Mouse (Mus musculus) hindbrain, embryonic 10.5 days (tissue): ENCODE results near the gene Kcnk13. TPM values are rescaled to one million over a fixed set of nuclear protein-coding genes. Genes with fewer than 3 reads are reported as not detected.

Experiments
- DNase-seq: peaks from one replicate; pipeline ENCODE4 v3.0.0-alpha.2; 2017; ENCODE audit warnings: low spot score
- H3K27ac ChIP-seq: fragments of 300-500 bp; sonication (generic); 2 replicates; pipeline ENCODE4 v1.5.1; 2016; ENCODE audit warnings: mild to moderate bottlenecking, moderate library complexity
- H3K27me3 ChIP-seq: fragments of 300-500 bp; sonication (generic); 2 replicates; pipeline ENCODE4 v1.6.1; 2016; ENCODE audit warnings: mild to moderate bottlenecking; ENCODE audit not compliant: poor library complexity, insufficient read depth, severe bottlenecking
- H3K36me3 ChIP-seq: fragments of 300-500 bp; sonication (generic); 2 replicates; pipeline ENCODE4 v1.6.1; 2016; ENCODE audit warnings: mild to moderate bottlenecking, moderate library complexity
- H3K4me1 ChIP-seq: fragments of 300-500 bp; sonication (generic); replicated peaks from 2 replicates; pipeline ENCODE4 v1.6.1; 2016; ENCODE audit warnings: mild to moderate bottlenecking
- H3K4me3 ChIP-seq: fragments of 300-500 bp; sonication (generic); 2 replicates; pipeline ENCODE4 v1.5.1; 2016; ENCODE audit warnings: mild to moderate bottlenecking, moderate library complexity
- H3K9me3 ChIP-seq: fragments of 300-500 bp; sonication (generic); 2 replicates; pipeline ENCODE4 v1.6.1; 2016; ENCODE audit warnings: mild to moderate bottlenecking, moderate library complexity
- WGBS: fragments of 180-500 bp; shearing (Covaris S2); methylation state at CpG from one replicate; pipeline ENCODE4 v1.1.7; 2016; 5-methylcytosine and 5-hydroxymethylcytosine counted together
- polyA plus RNA-seq: library from polyadenylated mRNA; unstranded; fragments of >200 nt; fragmentation: Nextera tagmentation; extraction: Ambion mirVana; gene quantifications from 2 replicates; pipeline ENCODE4 v1.2.1, GENCODE M21; 2016

Kcnk13 gene
- 0.06 and 0.13 TPM in 2 replicates for polyA plus RNA-seq

DNA sequence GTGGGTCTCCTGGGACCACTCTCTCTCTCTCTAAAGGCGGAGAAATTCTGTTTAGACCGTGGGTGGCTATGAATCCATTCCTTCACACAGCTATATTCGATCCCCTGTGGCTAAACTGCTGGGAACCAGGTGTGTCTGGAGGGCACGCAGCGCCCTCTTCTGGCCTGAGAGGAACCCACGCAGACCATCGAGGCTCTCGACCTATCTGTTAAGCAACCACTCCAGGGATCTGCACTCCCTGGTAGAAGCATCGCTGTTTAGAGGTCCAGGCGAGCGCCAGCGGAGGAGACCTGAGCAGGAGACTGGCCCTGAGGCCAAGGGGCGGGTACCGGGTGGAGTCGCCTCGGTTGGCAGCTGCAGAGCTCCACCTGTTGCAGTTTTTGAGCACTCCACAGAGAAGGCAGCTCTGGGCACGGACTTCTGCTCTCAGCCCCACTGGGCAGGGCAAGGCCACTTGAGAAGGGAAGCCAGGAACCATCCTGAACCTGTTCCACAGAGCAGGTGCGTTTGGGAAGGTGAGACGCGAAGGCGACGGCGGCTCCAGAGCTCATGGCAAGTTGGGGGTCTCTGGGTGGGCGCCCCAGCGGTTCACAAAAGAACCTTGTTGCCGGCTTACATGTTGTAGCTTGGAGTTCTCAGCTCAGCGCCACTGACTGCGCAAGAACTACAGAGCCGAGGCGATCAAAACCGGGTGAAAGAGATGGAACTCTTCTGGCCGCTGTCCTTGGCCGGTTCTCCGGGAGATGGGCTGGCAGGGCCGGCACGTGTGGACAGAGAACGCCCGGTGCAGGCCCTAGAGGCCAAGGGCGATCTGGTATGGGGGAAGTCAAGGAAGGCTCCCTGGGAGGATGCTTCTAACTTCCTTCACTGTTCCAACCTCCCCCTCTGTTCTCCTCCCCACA lies at the start of gene Kcnk13:
Gene Kcnk13 (plus strand): TSS at position 199 of the 902 bp plus-strand sequence.
- Histone ChIP-seq H3K9me3 (no peaks in the 10 kb centered on the region), H3K4me3 (peak within 1 kb of the TSS; percentile 57), H3K27ac (peak within 1 kb of the TSS; percentile 50)

DNA sequence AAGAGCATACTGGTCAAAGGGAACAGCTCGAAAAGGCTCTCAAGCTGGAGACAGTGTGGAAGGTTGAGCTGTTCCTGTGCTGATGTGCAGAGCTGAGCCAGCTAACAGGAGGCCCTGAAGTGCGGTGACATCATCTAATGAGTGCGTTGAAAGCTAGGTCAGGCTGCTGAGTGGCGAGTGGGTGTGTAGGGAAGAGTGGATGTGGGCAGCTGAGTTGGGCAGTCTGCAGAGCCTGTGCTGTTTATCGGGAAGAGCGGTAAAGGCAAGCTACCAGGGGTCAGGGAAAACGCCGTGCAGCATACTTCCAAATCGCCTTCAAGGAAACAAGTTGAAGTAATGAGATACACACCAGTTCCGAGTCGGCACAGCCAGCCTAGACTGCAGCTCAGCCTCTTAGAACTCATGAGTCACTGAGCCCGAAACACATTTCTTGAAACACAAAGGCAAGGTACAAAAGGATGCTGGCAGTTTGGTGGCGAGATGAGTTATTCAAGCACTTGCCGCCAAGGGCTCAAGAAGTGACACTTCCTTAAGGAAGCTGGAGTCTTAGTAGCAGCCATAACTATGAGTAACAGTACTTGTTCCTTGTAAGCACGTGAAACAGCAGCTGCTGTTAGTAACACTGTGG lies 46.4 kb upstream of the Kcnk13 start:
- H3K4me1 ChIP-seq: peaks cover 4% of the 10 kb centered on the region
- 91% methylated on average over 15 of the region's 15 CpGs for WGBS
- H3K4me3 ChIP-seq: no peak overlapping the region
- H3K36me3 ChIP-seq: peaks cover 83% of the 10 kb centered on the region
- no peak for DNase-seq
- 0 out of 2 replicates have a peak, but pooled peaks cover 3% of the 10 kb centered on the region for H3K27me3 ChIP-seq
- no peak overlapping the region for H3K27ac ChIP-seq
- H3K9me3 ChIP-seq: no peaks in the 10 kb centered on the region

More for the DNA sequence above, at the start of gene Kcnk13:
- peak; percentile 79 for DNase-seq
- Histone ChIP-seq H3K27me3 (peaks cover 79% of the 10 kb centered on the region), H3K36me3 (no peaks in the 10 kb centered on the region), H3K4me1 (peaks cover 38% of the 10 kb centered on the region)
- WGBS: 2% methylated on average over 39 of the region's 39 CpGs

DNA sequence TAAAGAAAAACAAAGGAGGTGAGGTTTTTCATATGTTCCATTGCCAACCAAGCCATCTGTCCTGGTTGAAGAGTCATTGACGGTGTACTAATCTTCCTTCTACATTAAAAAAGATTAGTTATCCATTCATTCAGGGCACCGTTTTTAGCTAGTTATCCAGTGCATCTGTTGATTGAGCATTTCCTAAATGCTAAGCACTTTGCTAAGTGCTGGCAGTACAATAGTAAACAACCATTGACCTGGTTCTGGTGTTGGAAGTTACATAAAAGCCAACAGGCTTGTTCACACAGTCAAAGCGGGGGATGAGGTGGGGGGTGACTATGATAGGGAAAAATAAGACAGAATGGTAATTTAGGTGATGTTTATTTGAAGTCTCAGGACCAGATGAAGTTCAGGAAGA lies 44.7 kb upstream of the Kcnk13 start:
- Histone ChIP-seq H3K36me3 (peaks cover 73% of the 10 kb centered on the region), H3K27ac (no peak overlapping the region), H3K4me1 (peaks cover 18% of the 10 kb centered on the region), H3K4me3 (no peak overlapping the region), H3K9me3 (no peaks in the 10 kb centered on the region), H3K27me3 (peaks cover 10% of the 10 kb centered on the region; the same call in 1 of the 2 replicates)
- WGBS: 93% methylated on average over 3 of the region's 3 CpGs
- DNase-seq: no peak

DNA sequence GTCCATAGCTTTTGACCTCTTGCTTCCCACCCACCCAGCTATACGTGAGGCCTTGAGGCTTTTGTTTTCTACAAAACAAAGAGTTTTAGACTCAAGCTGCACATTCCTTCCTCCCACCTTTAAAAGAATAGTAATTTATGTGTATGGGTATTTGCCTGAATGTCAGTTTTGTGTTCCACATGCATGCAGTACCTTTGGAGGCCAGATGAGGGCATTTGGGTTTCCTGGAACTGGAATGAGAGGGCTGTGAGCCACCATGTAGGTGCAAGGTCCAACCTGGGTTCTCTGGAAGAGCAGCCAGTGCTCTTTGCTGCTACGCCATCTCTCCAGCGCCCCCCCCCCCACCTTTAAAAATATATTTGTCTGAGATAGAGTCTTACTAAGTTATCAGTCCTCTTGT lies 43.3 kb upstream of the Kcnk13 start:
- no peak overlapping the region for H3K27ac ChIP-seq
- DNase-seq: peak; percentile 14
- H3K36me3 ChIP-seq: peaks cover 68% of the 10 kb centered on the region
- H3K4me1 ChIP-seq: peaks cover 21% of the 10 kb centered on the region
- no peak overlapping the region for H3K4me3 ChIP-seq
- peaks cover 18% of the 10 kb centered on the region; the same call in 1 of the 2 replicates for H3K27me3 ChIP-seq
- no peaks in the 10 kb centered on the region for H3K9me3 ChIP-seq
- WGBS: 68% methylated on average over 3 of the region's 3 CpGs

DNA sequence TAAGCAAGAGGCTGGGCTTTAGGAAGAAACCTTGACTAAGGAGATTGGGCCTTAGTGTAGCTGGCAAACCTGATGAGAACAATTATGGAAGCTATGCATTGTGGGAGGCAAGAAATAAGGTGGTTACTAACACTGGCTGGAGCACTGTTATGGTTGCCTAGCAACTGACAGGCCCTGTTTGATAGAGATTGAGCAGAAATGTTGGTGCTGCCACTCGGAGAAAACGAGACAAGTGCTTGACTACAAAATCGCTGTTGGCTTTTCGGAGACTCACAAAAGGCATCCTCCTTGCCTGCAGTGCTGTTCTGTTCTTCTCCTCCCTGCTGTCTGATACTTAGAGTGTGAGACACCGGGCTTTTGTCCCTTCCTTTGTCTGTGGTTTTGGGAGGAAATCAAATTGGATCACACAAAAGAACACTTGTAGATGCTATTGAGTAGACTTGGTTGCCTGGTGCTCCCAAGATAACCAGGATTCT lies 41.1 kb upstream of the Kcnk13 start:
- peaks cover 23% of the 10 kb centered on the region for H3K27me3 ChIP-seq
- no peaks in the 10 kb centered on the region for H3K9me3 ChIP-seq
- peaks cover 64% of the 10 kb centered on the region for H3K36me3 ChIP-seq
- DNase-seq: peak; percentile 57
- H3K4me1 ChIP-seq: peaks cover 28% of the 10 kb centered on the region
- no peak overlapping the region for H3K4me3 ChIP-seq
- WGBS: 29% methylated on average over 5 of the region's 5 CpGs
- H3K27ac ChIP-seq: peak overlapping the region; percentile 72

DNA sequence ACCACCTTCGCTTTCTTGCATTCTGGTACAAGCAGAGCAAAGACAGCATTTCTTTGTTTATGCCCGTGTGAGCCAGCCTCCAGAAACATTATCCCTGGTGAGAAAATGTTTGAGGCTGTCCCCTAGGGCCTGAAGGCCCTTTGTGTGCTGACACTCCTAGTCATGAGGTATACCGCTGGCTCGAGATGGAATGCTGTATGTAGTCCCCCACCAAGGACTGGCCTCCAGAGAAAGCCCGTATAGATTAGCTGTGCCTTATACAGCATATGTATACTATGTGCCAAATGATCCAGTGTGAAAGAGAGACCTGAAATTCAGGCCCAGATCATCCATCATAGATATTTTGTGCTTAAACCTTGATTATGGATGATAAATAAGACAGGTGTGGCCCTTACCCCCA lies 40.6 kb upstream of the Kcnk13 start:
- Histone ChIP-seq H3K4me3 (no peak overlapping the region), H3K9me3 (no peaks in the 10 kb centered on the region), H3K27me3 (peaks cover 23% of the 10 kb centered on the region), H3K4me1 (peaks cover 28% of the 10 kb centered on the region), H3K27ac (peak overlapping the region; percentile 72), H3K36me3 (peaks cover 58% of the 10 kb centered on the region)
- DNase-seq: no peak
- 37% methylated on average over 5 of the region's 5 CpGs for WGBS

DNA sequence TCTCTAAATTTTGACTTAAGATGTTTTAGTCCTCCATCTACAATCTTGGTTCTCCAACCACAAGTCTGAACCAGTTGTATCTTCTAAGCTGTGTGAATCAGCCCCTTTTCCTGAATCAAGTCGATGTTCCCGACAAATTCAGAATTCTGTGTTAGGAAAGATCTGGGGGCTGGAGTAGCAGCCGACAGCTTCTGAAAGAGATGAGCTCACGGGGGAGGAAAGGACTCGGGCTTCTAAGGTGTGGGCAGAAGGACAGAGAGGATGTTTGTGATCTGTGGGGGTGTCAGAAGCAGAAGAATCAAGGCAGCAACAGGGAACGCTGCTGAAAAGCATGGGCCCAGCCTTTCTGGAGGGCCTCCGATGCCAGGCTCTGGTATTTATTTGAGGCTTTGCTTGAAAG lies 36.0 kb upstream of the Kcnk13 start:
- Histone ChIP-seq H3K27ac (no peak overlapping the region), H3K27me3 (peaks cover 19% of the 10 kb centered on the region), H3K4me1 (peaks cover 20% of the 10 kb centered on the region), H3K36me3 (peaks cover 62% of the 10 kb centered on the region), H3K9me3 (no peaks in the 10 kb centered on the region), H3K4me3 (no peak overlapping the region)
- 87% methylated on average over 7 of the region's 7 CpGs for WGBS
- DNase-seq: no peak

DNA sequence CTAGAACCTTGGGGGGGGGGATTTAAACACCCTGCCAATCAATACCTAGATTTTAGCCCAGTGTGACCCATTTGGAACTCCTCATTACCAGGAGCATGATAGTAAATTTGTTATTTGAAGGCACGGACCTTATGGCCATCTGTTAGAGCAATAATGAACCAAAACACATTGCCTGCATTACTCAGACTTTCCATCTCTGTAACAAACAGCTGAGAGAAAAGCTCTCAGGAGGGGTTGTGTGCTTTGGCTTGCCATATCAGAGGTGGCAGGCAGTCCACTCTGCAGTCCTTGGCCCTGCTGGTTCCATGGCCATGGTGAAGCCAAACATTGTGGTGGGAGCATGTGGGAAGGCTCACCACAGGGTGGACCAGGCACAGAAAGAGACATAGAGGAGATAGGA lies 35.1 kb upstream of the Kcnk13 start:
- Histone ChIP-seq H3K27me3 (peaks cover 17% of the 10 kb centered on the region), H3K4me3 (no peak overlapping the region), H3K27ac (no peak overlapping the region), H3K9me3 (no peaks in the 10 kb centered on the region), H3K36me3 (peaks cover 69% of the 10 kb centered on the region), H3K4me1 (peaks cover 11% of the 10 kb centered on the region)
- DNase-seq: no peak
- WGBS: 88% methylated on average over 1 of the region's 1 CpGs

DNA sequence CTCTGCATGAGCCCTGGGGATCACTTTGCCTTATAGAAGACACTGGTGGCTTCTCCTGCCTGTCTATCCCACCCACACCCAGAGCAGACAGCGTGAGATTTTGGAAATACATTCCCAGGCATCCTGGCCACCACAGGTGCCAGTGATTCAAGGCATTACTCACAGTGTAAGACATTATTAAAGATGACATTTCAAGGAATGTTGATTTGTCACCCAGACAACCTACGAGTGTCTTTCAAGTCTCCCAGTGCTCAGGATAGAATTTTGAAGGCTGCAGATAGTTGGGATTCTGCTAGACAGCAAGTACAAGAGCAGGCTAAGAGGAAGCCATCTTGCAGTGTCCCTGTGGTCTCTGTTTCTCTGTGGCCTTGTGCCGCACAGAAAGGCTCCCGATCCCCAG lies 32.1 kb upstream of the Kcnk13 start:
- Histone ChIP-seq H3K27me3 (peaks cover 5% of the 10 kb centered on the region; the same call in 1 of the 2 replicates), H3K36me3 (peaks cover 76% of the 10 kb centered on the region), H3K4me1 (no peaks in the 10 kb centered on the region), H3K9me3 (no peaks in the 10 kb centered on the region), H3K4me3 (no peak overlapping the region), H3K27ac (no peak overlapping the region)
- 94% methylated on average over 4 of the region's 4 CpGs for WGBS
- DNase-seq: no peak

DNA sequence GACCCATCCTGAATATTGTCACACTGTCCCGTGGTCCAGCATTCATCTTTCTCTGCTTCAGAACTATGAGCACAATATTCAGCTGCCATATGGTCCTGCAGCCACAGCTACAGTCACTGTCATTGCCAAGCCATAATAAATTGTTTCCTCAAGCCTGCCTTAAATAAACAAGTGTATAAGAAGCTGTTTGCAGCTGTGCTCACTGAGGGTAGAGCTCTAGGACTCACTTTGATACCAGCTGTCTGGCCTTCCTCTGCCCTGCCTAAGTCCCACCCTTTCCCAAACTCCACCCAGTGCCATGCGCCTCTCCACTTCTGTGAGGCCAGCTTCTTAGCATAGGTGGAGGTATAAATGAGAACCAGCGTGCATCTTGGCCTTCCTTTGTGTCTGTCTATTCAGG lies 30.7 kb upstream of the Kcnk13 start:
- DNase-seq: no peak
- 95% methylated on average over 3 of the region's 3 CpGs for WGBS
- no peak overlapping the region for H3K4me3 ChIP-seq
- H3K27ac ChIP-seq: no peak overlapping the region
- H3K27me3 ChIP-seq: no peaks in the 10 kb centered on the region
- no peaks in the 10 kb centered on the region for H3K9me3 ChIP-seq
- no peaks in the 10 kb centered on the region for H3K4me1 ChIP-seq
- peaks cover 76% of the 10 kb centered on the region for H3K36me3 ChIP-seq

DNA sequence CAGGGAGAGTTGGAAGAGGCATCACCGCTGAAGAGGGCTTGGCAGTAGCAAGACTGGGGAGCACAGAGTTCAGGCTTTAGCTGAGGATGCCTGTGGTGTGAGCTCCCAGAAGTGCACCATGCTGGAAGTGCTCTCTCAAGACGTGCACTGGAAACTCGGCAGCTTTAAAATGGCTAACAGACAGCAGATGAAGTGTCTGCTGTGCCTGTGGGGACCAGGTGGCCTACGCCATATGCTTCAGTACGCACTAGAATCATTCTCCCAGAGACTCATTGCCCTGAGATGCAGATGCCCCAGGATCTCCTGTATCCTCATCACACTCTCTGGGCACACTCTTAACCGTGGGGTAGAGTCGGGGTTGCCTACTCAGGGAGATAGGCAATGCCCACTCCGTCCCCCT lies 28.9 kb upstream of the Kcnk13 start:
- no peak overlapping the region for H3K4me3 ChIP-seq
- no peaks in the 10 kb centered on the region for H3K4me1 ChIP-seq
- no peak for DNase-seq
- H3K36me3 ChIP-seq: peaks cover 75% of the 10 kb centered on the region
- H3K9me3 ChIP-seq: no peaks in the 10 kb centered on the region
- WGBS: 92% methylated on average over 8 of the region's 8 CpGs
- H3K27ac ChIP-seq: no peak overlapping the region
- no peaks in the 10 kb centered on the region for H3K27me3 ChIP-seq

DNA sequence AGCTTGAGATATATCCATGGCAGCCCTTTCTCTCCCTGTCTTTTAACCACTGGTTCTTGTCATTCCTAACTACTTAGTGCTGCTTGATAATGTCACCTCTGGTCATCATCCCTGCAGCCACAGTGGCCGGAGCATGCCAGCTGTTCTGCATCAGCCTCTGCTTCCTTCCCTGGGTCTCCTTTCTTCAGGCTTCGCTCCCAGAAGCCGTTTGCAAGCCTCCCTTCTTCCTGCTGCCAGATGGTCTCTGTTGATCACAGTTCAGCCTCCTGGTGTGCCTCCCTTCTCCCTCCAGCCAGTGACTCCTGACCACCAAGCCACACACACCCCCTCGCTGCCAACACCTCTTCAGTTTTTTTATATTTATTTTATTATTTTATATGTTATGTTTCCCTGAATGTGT lies 25.8 kb upstream of the Kcnk13 start:
- WGBS: 78% methylated on average over 4 of the region's 4 CpGs
- Histone ChIP-seq H3K4me3 (no peak overlapping the region), H3K9me3 (no peaks in the 10 kb centered on the region), H3K27me3 (no peaks in the 10 kb centered on the region), H3K27ac (no peak overlapping the region), H3K4me1 (no peaks in the 10 kb centered on the region), H3K36me3 (peaks cover 68% of the 10 kb centered on the region)
- no peak for DNase-seq

DNA sequence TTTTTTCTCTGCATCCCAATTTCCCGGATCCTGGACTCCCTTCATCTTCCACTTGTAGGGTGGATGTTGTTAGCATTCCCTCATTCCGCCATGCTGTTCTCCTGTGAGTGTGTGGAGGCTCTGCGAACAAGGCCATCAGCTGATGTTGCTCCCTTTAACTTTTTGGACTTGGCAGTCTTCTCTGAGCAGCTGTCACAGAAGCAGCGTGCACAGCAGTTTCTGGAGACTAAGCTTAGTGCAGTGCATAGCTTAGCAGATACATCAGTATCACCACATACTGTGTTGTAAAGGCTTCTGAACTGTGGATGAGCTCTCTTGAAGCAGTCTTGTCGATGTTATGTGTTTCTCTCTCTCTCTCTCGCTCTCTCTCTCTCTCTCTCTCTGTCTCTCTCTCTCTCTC lies 25.1 kb upstream of the Kcnk13 start:
- no peak for DNase-seq
- Histone ChIP-seq H3K27ac (no peak overlapping the region), H3K36me3 (peaks cover 68% of the 10 kb centered on the region), H3K4me1 (no peaks in the 10 kb centered on the region), H3K4me3 (no peak overlapping the region), H3K27me3 (no peaks in the 10 kb centered on the region), H3K9me3 (no peaks in the 10 kb centered on the region)
- 90% methylated on average over 6 of the region's 6 CpGs for WGBS
